ENCODE assay signal across 14 mouse cellular contexts in the genomic region with DNA sequence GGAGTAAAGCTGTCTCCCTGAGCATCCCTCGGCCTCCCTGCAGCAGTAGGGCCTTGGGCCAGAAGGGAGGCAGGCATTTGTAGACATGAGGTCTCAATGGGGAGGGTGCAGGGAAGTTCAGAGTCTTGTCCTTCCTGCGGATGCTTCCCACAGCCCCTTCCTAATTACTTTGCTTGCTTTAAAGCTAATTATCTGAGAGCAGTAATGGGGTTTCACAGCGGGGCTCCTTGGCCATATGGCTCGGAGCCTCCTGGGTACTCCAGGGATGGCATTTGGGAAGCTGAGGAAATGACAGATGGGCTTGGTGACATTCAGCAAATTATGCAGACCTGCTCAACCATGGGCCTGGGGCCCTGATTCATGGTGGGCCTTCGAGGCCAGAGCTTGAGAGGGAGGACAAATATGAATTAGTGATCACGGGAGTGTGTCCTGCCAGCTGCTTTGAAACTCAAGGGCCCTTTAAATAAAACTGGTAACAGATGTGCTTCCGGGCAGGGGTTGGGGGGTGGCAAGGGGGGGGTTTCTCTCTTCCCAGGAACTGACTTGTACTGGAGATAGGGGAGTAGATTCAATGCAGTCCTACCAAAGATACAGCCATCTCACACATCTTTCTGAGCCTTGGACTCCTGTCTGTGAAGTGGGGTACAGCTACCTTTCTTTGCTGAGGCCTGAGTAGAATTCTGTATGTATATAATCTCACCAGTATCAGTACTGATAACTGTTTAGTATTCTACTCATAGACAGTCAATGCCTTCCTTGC. TPM values are rescaled to one million over a fixed set of nuclear protein-coding genes. Genes with fewer than 3 reads are reported as not detected.
DNase-seq lines count a peak whose midpoint lies in the region; ATAC-seq lines count a peak whose summit lies in the region.
"Had no signal": no experiment of that assay in that cellular context is flagged by ENCODE, and none has a peak within 500 bp of the region (broad histone marks: within the 10 kb centered on the region; RNA-seq: fewer than 3 reads in every experiment).

No protein-coding gene starts in this region.

- intact Hi-C loops in heart, postnatal 14 days (cut with DNase I) = no loop called here

- H3K4me2 ChIP-seq in forebrain, embryonic 14.5 days (ENCODE audit: low read length) = no peak overlapping the region
- H3K4me2 ChIP-seq: stomach, embryonic 15.5 days had no signal

- DNase-seq in MN1 (ENCODE audit: low spot score) (peak; percentile 79), adipocyte (ENCODE audit: low spot score) (no peak)
- DNase-seq in cerebellum, postnatal 14 days = peak; percentile 87 to 92
- peak; percentile 87 for DNase-seq in forebrain, embryonic 14.5 days (ENCODE audit: low spot score)
- DNase-seq in midbrain, embryonic 10.5 days (ENCODE audit: low spot score) = peak; percentile 35
- no peak for DNase-seq in heart, postnatal 14 days
- DNase-seq in natural killer cell, adult 2 months (ENCODE audit: low spot score in 2 of 2) = no peak
- DNase-seq in adrenal gland, adult 18-20 months (ENCODE audit: low spot score in 2 of 2) = no peak
- DNase-seq: gastrocnemius, adult 2 months; kidney, postnatal 10 days had no signal

- H3K4me1 ChIP-seq in forebrain, embryonic 14.5 days (ENCODE audit: control insufficient read depth, insufficient read depth, low read length) = peaks cover 9% of the 10 kb centered on the region; the same call in 1 of the 2 replicates
- H3K4me1 ChIP-seq in midbrain, embryonic 10.5 days = peaks cover 28% of the 10 kb centered on the region
- H3K4me1 ChIP-seq: stomach, embryonic 15.5 days had no signal

- no peaks in the 10 kb centered on the region for H3K36me3 ChIP-seq in forebrain, embryonic 14.5 days (ENCODE audit: control insufficient read depth, insufficient read depth, low read length)
- H3K36me3 ChIP-seq in midbrain, embryonic 10.5 days = no peaks in the 10 kb centered on the region
- H3K36me3 ChIP-seq: stomach, embryonic 15.5 days had no signal

- no peaks in the 10 kb centered on the region for H3K9me3 ChIP-seq in forebrain, embryonic 14.5 days (replicated peaks; ENCODE audit: control insufficient read depth, low read length)
- H3K9me3 ChIP-seq in midbrain, embryonic 10.5 days (replicated peaks) = no peaks in the 10 kb centered on the region
- H3K9me3 ChIP-seq: stomach, embryonic 15.5 days had no signal

- H3K27ac ChIP-seq in forebrain, embryonic 14.5 days (ENCODE audit: low read depth, low read length) = peak overlapping the region; percentile 55; the same call in 1 of the 2 replicates
- H3K27ac ChIP-seq in midbrain, embryonic 10.5 days (replicated peaks) = peak overlapping the region; percentile 57
- H3K27ac ChIP-seq: gastrocnemius, adult 2 months; stomach, embryonic 15.5 days had no signal

- H3K4me3 ChIP-seq in forebrain, embryonic 14.5 days (ENCODE audit: low read depth, low read length) = no peak overlapping the region
- H3K4me3 ChIP-seq in midbrain, embryonic 10.5 days = no peak overlapping the region
- H3K4me3 ChIP-seq: gastrocnemius, adult 2 months; stomach, embryonic 15.5 days had no signal

- no peaks in the 10 kb centered on the region for H3K27me3 ChIP-seq in forebrain, embryonic 14.5 days (replicated peaks; ENCODE audit: control insufficient read depth, insufficient read depth, low read length)
- no peaks in the 10 kb centered on the region for H3K27me3 ChIP-seq in midbrain, embryonic 10.5 days (ENCODE audit: low read depth, poor library complexity, severe bottlenecking)
- H3K27me3 ChIP-seq: stomach, embryonic 15.5 days had no signal

- 9% methylated on average over 7 of the region's 7 CpGs for WGBS in forebrain, embryonic 14.5 days
- WGBS in midbrain, embryonic 10.5 days = 34% methylated on average over 7 of the region's 7 CpGs

- peak; percentile 96 for ATAC-seq in forebrain, embryonic 14.5 days
- ATAC-seq: Patski had no signal

- no peak overlapping the region for H3K9ac ChIP-seq in forebrain, embryonic 14.5 days (ENCODE audit: low read length)
- H3K9ac ChIP-seq: stomach, embryonic 15.5 days had no signal

RNA-seq across cellular contexts. Expression of gene Chrnb4, which starts 34.8 kb away (rescaled TPM):
- 0.39 and 0.53 TPM in 2 replicates for polyA plus RNA-seq in forebrain, embryonic 14.5 days (2014; fragmentation: Nextera tagmentation; extraction: Ambion mirVana)
- polyA plus RNA-seq in midbrain, embryonic 10.5 days (2016; fragmentation: Nextera tagmentation; extraction: Ambion mirVana) = 1.9 and 2.2 TPM in 2 replicates
- not detected for total RNA-seq in heart, postnatal 14 days (2021)
- 10 to 100 TPM in 1 of 2 experiments, 1 to 10 TPM in 1; 7.7 to 10.6 TPM for total RNA-seq in adrenal gland, adult 18-20 months (2021)
- total RNA-seq: gastrocnemius, adult 2 months; liver, adult 2 months had no signal
- polyA plus RNA-seq: liver, adult 2 months had no signal

RNA-seq across cellular contexts. Expression of gene Chrna3, which starts 57.0 kb away (rescaled TPM):
- 5.5 and 5.6 TPM in 2 replicates for polyA plus RNA-seq in forebrain, embryonic 14.5 days (2014; fragmentation: Nextera tagmentation; extraction: Ambion mirVana)
- 8.2 and 8.8 TPM in 2 replicates for polyA plus RNA-seq in midbrain, embryonic 10.5 days (2016; fragmentation: Nextera tagmentation; extraction: Ambion mirVana)
- under 1 TPM in 1 of 2 experiments, not detected in 1; 0.12 TPM for total RNA-seq in heart, postnatal 14 days (2021)
- 10 to 100 TPM; 15.0 to 21.7 TPM for total RNA-seq in adrenal gland, adult 18-20 months (2021)
- total RNA-seq: gastrocnemius, adult 2 months; liver, adult 2 months had no signal
- polyA plus RNA-seq: heart, postnatal 0 days; liver, adult 2 months had no signal

Comparison
In these comparisons a context has a peak if more than half of its experiments do, and no peak if none do; other contexts are left out.
1. DNase-seq: peak in MN1 (single experiment), cerebellum, postnatal 14 days (2 of 2), forebrain, embryonic 14.5 days (single experiment) and midbrain, embryonic 10.5 days (single experiment); none in heart, postnatal 14 days (0 of 2), natural killer cell, adult 2 months (0 of 2), adipocyte (single experiment) and adrenal gland, adult 18-20 months (0 of 2).
2. RNA of gene Chrnb4, which starts 34.8 kb away (total RNA-seq): 7.7 to 10.6 TPM in adrenal gland, adult 18-20 months; not detected in heart, postnatal 14 days; every median in the first group is over 4 times any median in the second.
3. RNA of gene Chrna3, which starts 57.0 kb away (total RNA-seq): 15.0 to 21.7 TPM in adrenal gland, adult 18-20 months; 0.12 TPM in heart, postnatal 14 days; every median in the first group is over 10 times any median in the second.